Mouse (Mus musculus) limb, embryonic 10.5 days (tissue): ENCODE data around the gene Tab2. TPM values are rescaled to one million over a fixed set of nuclear protein-coding genes. Genes with fewer than 3 reads are reported as not detected.

Experiments
- DNase-seq: peaks from one replicate; pipeline ENCODE4 v3.0.0-alpha.2; 2017; ENCODE audit warnings: low spot score
- H3K27ac ChIP-seq: fragments of 300-500 bp; sonication (generic); 2 replicates; pipeline ENCODE4 v1.5.1; 2016; ENCODE audit warnings: mild to moderate bottlenecking
- H3K27me3 ChIP-seq: fragments of 300-500 bp; sonication (generic); 2 replicates; pipeline ENCODE4 v1.6.1; 2016; ENCODE audit warnings: low read depth, mild to moderate bottlenecking; ENCODE audit not compliant: poor library complexity, severe bottlenecking
- H3K36me3 ChIP-seq: fragments of 300-500 bp; sonication (generic); 2 replicates; pipeline ENCODE4 v1.6.1; 2016; ENCODE audit warnings: mild to moderate bottlenecking, moderate library complexity
- H3K4me1 ChIP-seq: fragments of 300-500 bp; sonication (generic); 2 replicates; pipeline ENCODE4 v1.6.1; 2016
- H3K4me3 ChIP-seq: fragments of 300-500 bp; sonication (generic); 2 replicates; pipeline ENCODE4 v1.5.1; 2016; ENCODE audit warnings: mild to moderate bottlenecking, moderate library complexity
- H3K9me3 ChIP-seq: fragments of 300-500 bp; sonication (generic); replicated peaks from 2 replicates; pipeline ENCODE4 v1.6.1; 2016; ENCODE audit warnings: mild to moderate bottlenecking
- WGBS: fragments of 180-500 bp; shearing (Covaris S2); methylation state at CpG from one replicate; pipeline ENCODE4 v1.1.7; 2016; 5-methylcytosine and 5-hydroxymethylcytosine counted together
- polyA plus RNA-seq: library from polyadenylated mRNA; unstranded; fragments of >200 nt; fragmentation: Nextera tagmentation; extraction: Ambion mirVana; gene quantifications from 2 replicates; pipeline ENCODE4 v1.2.1, GENCODE M21; 2016

Gene Tab2
- polyA plus RNA-seq, 1 experiment from 2014 or later, result 19.7 TPM

DNA sequence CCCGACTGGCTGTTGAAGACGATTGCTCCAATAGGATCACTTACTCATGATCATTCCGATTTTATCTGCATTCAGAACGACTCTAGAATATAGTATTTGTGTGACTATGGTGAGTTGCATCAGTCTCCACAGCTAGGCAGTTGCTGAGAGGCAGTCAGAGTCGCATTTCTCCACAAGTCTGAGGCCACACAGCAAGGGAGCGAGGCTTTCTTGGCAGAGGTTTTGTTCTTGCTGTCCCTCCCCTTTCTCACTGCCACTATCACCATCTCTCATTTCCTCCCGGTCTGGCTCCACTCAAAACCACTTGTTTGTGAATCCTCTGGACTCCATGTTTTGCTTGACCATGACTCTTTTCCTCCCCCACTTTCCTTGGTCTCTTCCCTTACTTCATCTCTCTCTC lies 81.8 kb downstream of the Tab2 start:
- H3K36me3 ChIP-seq, result no peaks in the 10 kb centered on the region
- H3K9me3 ChIP-seq, result no peaks in the 10 kb centered on the region
- peaks cover 8% of the 10 kb centered on the region; the same call in 1 of the 2 replicates for H3K4me1 ChIP-seq
- no peak overlapping the region for H3K4me3 ChIP-seq
- no peak overlapping the region for H3K27ac ChIP-seq
- H3K27me3 ChIP-seq, result peaks cover 9% of the 10 kb centered on the region
- no peak for DNase-seq
- 89% methylated on average over 7 of the region's 7 CpGs for WGBS

DNA sequence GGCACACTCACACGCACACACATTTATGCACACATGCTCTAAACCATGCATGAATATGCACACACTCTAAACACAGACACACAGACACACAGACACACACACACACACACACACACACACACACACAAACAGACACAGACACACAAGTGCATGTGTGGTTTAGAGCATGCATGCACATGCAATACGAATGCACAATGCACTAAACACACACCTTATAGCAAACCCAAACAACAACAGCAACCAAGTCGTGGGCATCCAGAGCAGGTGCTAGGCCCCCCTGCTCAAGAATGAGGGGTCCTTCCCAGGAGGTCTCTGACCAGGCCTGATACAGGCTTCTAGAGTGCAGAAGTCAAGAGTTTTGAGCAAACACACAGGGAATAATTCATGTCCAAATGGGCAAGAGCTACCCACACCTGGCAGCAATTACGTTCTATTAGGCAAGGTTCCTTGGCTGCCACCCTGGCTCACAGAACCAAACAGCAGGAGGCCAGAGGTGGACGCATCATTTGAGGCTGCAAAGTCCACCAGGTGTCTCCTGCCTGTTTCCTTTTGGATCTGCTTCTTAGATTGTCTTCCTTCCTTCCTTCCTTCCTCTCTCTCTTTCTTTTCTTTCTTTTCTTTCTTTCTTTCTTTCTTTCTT lies 84.5 kb downstream of the Tab2 start:
- H3K4me3 ChIP-seq, result no peak overlapping the region
- H3K9me3 ChIP-seq, result no peaks in the 10 kb centered on the region
- H3K4me1 ChIP-seq, result peaks cover 17% of the 10 kb centered on the region
- peaks cover 36% of the 10 kb centered on the region for H3K27me3 ChIP-seq
- DNase-seq, result peak; percentile 30
- no peaks in the 10 kb centered on the region for H3K36me3 ChIP-seq
- 85% methylated on average over 5 of the region's 5 CpGs for WGBS
- no peak overlapping the region for H3K27ac ChIP-seq

DNA sequence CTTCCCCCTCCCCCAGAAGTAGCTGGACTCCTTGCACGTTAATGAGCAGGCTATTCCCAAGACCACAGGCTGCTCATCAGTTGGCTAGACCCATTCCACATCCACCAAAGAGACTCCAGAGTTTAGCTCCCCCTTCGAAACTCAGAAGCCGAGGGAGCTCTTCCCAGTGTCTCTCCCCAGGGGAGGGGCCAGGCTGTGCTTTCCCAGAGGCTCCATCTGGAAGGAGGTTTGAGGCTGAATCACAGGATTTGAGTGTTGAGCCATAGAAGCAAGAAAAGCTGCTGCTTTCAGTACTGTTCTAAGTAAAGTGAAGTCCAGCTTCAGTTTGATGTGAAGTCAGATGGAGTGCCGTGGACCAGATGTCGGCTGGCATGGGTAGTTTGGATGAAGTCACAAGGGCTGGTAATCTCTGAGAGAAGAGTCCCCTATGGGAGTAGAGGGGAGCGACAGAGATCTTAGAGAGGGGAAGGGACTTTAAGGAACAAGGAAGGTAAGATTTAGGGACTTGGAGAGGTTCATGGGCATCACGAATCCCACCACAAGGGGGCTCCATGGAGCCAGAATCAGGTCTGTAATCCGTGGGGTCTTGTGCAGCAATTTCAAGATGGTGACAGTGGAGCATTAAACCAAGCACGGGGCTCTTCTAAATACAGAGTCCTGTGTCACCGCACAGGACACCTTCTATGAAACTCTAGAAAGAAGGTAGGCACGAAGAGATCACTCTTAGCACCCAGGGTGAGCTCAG lies 85.3 kb downstream of the Tab2 start:
- no peaks in the 10 kb centered on the region for H3K36me3 ChIP-seq
- no peaks in the 10 kb centered on the region for H3K9me3 ChIP-seq
- WGBS, result 73% methylated on average over 11 of the region's 11 CpGs
- no peak overlapping the region for H3K27ac ChIP-seq
- no peak overlapping the region for H3K4me3 ChIP-seq
- H3K4me1 ChIP-seq, result peaks cover 17% of the 10 kb centered on the region
- peak; percentile 53 for DNase-seq
- H3K27me3 ChIP-seq, result peaks cover 40% of the 10 kb centered on the region

DNA sequence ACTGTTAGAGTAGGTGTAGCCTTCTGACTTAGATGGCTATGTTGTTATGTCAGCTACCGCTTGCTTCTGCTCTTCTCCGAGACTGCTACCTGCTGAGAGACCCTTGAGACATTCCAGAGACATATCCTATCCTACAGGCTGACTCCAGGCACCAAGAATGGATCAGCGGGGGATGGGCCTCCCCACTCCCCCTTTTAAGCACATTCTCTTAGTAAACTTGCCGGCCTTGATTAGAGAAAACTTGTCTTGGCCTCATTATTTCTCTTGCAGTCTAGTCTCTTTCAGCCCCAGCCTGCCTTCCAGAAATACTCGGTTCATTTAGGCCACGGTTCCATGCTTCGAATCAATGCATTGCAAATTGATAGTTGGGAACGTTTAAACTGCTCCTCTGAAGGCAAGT lies 86.3 kb downstream of the Tab2 start:
- no peak for DNase-seq
- Histone ChIP-seq H3K27ac (no peak overlapping the region), H3K27me3 (peaks cover 40% of the 10 kb centered on the region), H3K4me1 (peaks cover 17% of the 10 kb centered on the region), H3K36me3 (no peaks in the 10 kb centered on the region), H3K9me3 (no peaks in the 10 kb centered on the region), H3K4me3 (no peak overlapping the region)
- WGBS, result 76% methylated on average over 8 of the region's 8 CpGs

DNA sequence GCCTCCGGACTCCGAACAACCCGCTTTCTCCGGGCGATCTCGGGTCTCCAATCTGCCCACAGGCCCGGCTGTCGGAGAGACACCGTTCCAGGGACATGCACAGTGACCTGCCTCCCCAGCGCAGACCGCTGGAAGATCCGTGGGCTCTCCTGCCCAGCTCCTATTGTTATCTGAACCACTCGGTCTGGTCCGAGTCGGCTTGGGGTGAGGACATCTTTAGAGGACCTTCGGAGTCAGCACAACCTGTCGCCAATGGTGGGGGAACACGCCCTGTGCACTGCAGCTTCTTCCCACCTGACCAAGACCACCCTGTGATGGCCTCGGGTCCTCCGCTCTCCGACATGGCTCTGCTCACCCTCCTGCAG lies 88.4 kb downstream of the Tab2 start:
- peaks cover 17% of the 10 kb centered on the region for H3K4me1 ChIP-seq
- no peaks in the 10 kb centered on the region for H3K36me3 ChIP-seq
- H3K27ac ChIP-seq, result 0 out of 2 replicates have a peak overlapping the region, but pooled peaks have one; percentile 46
- H3K4me3 ChIP-seq, result peak overlapping the region; percentile 51
- H3K27me3 ChIP-seq, result peaks cover 40% of the 10 kb centered on the region
- no peak for DNase-seq
- WGBS, result 22% methylated on average over 21 of the region's 21 CpGs
- H3K9me3 ChIP-seq, result no peaks in the 10 kb centered on the region

DNA sequence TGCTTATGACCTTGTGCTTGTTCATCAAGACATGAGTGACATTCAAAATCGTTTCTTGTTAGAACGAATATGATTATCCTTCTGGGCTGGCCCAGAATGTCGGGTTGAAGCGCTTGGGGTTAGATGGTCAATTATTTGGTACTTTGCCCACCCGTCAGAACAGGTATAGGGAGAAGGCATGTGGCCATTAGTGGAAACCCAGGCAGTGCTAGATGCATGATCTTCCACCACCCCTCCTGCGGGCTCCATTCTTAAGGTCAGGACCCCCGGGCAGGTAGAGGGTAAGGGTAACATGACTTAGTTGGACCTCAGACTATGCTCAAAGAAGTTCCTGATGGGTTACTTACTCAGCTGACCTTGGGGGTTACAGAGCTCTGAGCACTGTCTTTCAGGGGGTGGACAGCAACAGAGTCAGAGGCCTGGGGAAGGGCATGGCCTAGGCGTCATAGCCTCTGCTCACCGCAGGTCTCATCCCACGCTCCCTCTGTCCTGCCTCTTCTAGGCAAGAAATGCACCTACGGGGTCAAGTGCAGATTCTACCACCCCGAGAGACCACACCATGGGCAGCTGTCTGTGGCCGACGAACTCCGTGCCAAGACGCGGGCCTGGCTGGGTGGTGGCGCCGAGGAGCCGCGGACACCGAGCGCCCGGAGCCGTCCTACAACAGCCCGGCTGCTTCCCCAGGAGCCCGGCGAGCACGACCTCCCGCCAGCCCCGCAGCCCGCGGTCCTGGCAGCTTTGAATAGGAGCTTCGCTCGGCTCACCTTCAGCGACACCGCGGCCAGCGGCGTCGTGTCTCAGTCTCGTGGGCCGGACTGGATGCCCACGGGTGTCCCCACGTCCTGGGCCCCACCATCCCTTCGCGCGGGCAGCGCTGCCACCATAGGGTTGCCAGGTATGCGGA lies 89.0 kb downstream of the Tab2 start:
- peak; percentile 49 for DNase-seq
- 17% methylated on average over 50 of the region's 50 CpGs for WGBS
- 0 out of 2 replicates have a peak overlapping the region, but pooled peaks have one; percentile 46 for H3K27ac ChIP-seq

DNA sequence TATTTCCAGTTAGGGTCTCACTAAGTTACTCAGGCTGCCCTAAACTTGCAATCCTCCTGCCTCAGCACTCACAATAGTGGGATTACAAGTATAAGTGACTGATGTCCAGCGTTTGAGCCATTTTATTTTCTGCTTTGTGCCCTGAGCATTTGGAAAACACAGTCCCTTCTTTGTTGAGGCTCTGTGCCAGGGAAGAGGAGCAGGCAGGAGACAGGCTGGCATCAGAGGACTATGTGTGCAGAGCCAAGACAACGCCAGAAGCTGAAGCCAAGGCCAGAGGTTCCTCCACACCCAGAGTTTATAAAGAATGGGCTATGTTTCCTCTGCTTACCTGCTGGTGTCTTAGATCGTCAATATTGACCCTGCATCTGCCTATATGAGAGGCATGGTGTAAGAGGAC lies 91.2 kb downstream of the Tab2 start:
- no peak for DNase-seq
- Histone ChIP-seq H3K36me3 (no peaks in the 10 kb centered on the region), H3K27me3 (peaks cover 38% of the 10 kb centered on the region), H3K27ac (no peak overlapping the region), H3K9me3 (no peaks in the 10 kb centered on the region), H3K4me1 (peaks cover 9% of the 10 kb centered on the region), H3K4me3 (no peak overlapping the region)
- 86% methylated on average over 3 of the region's 3 CpGs for WGBS

More for the DNA sequence above, 89.0 kb downstream of the Tab2 start:
- Histone ChIP-seq H3K36me3 (no peaks in the 10 kb centered on the region), H3K4me3 (peak overlapping the region; percentile 51), H3K4me1 (peaks cover 17% of the 10 kb centered on the region), H3K9me3 (no peaks in the 10 kb centered on the region), H3K27me3 (peaks cover 40% of the 10 kb centered on the region)

DNA sequence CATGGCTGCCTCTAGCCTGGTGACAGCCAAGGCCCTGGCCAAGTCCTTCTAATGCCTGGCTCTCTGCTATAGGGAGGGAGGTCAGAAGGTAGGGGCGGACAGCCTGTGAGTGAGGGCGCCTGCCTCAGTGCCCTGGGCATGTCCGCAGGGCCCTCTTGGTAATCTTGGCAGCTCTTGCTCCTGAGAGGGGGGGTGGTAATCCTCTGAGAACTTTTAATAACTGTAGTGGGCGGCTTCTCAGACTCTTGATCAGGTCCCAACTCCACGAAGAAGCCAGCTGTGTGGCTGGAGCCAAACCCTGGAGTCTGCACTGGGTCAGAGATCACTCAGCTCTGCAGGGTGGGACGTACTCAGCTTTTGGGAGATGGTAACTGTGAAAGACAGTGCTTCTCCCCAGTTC lies 91.8 kb downstream of the Tab2 start:
- Histone ChIP-seq H3K27ac (no peak overlapping the region), H3K4me3 (no peak overlapping the region), H3K27me3 (peaks cover 32% of the 10 kb centered on the region), H3K4me1 (peaks cover 9% of the 10 kb centered on the region), H3K36me3 (no peaks in the 10 kb centered on the region), H3K9me3 (no peaks in the 10 kb centered on the region)
- DNase-seq, result no peak
- WGBS, result 82% methylated on average over 6 of the region's 6 CpGs

DNA sequence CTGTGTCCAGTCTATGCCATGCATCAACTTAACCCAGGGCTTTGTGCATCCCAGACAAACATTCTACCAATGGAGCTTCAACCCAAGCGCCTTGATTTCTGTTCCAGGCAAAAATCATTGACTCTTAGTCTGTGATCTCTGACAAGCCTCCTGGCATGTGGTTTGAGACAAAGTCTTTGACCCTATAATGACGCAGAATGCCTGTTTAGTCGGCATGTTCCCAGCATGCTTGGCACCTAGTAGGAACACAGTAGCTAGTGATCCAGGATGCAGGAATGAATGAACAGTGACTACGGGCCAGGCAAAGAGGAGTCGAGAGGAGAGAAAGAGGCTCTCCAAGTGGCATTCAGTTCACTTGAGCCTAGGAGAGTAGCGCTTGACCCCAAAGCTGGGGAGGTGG lies 92.6 kb downstream of the Tab2 start:
- Histone ChIP-seq H3K4me3 (no peak overlapping the region), H3K9me3 (no peaks in the 10 kb centered on the region), H3K27me3 (peaks cover 24% of the 10 kb centered on the region), H3K4me1 (peaks cover 9% of the 10 kb centered on the region), H3K27ac (no peak overlapping the region), H3K36me3 (no peaks in the 10 kb centered on the region)
- peak; percentile 14 for DNase-seq
- WGBS, result 98% methylated on average over 6 of the region's 6 CpGs

DNA sequence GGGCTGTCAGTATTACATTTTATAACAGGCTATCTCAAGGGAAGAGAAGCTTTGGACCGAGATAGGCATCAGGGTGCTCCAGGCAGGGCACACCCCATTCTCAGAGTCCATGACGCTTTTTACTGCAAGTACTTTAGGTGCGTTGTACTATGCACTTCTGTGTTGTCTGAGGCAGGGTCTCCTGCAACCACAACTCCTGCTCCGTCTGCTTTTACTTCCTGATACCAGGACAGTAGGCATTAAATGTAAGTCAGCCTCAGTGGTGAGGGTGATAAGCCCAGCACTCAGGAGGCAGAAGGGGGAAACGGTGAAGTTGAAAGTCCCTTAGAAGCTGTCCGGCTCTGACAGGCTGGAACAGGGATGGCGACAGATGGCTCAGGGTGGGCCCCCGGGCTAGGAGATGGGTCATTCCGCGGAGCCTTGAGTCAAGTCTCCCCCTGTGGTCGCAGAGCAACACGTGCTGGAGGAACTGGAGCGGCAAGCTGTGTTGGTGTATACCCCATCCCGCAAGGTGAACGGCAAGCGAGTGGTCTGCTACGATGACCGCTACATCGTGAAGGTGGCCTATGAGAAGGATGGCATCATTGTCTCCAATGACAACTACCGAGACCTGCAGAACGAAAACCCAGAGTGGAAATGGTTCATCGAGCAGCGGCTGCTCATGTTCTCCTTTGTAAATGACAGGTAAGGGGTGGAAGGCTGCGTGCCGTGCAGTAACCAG lies 93.9 kb downstream of the Tab2 start:
- 94% methylated on average over 25 of the region's 25 CpGs for WGBS
- peak; percentile 24 for DNase-seq
- H3K27me3 ChIP-seq, result peaks cover 11% of the 10 kb centered on the region
- no peak overlapping the region for H3K4me3 ChIP-seq
- H3K36me3 ChIP-seq, result no peaks in the 10 kb centered on the region
- H3K27ac ChIP-seq, result no peak overlapping the region
- H3K9me3 ChIP-seq, result no peaks in the 10 kb centered on the region
- H3K4me1 ChIP-seq, result peaks cover 5% of the 10 kb centered on the region

DNA sequence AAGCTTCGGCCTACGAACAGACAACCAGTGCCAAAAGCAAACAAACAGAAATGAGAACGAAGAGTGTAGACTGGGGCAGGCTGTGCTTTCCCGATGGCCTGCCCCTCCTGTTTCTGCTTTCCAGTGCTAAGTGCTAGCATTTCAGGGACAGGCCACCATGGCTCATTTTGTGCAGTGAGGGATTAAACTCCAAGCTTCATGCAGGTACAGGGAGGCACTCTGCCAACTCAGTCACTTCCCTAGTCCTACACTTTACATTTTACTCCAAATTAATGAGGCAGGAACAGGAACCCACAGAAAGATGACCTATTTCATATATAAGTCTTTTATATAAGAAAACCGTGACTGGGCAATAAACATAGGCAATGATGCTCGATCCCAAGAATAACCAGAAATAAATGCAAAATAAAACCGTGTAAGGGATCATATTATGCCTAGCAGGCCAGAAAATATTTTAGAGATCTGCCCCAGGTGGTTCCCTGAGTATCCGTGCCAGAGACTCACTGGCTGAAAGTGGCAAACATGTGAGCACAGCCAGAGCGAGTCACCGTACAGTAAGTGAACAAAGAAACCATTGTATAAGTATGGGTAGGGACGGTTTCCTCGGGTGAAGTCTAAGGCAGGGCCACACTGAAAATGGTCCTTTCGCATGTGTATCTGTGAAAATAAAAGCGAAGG lies 94.6 kb downstream of the Tab2 start:
- H3K27me3 ChIP-seq, result peaks cover 4% of the 10 kb centered on the region
- H3K27ac ChIP-seq, result no peak overlapping the region
- peak; percentile 14 for DNase-seq

DNA sequence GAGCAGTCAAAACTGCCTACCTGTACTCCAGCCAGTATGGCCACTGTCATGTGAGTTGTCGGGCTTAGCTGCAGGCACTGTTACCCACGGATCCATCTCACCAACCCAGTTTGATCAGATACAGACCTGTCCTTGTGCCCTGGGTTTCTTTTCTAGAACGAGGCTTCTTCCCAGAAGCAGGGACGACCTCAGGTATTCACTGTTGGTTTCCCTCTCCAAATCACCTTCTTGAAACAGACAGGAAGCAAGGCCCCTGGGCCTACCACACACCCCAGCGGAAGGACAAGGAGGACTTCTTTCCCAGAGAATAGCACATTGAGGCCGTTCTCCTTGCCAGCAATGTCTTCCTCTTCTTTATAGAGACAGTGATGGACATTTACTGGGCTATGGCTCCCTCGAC lies 95.5 kb downstream of the Tab2 start:
- no peak overlapping the region for H3K27ac ChIP-seq
- peak; percentile 17 for DNase-seq
- H3K36me3 ChIP-seq, result no peaks in the 10 kb centered on the region
- WGBS, result 93% methylated on average over 7 of the region's 7 CpGs
- no peaks in the 10 kb centered on the region for H3K27me3 ChIP-seq
- no peak overlapping the region for H3K4me3 ChIP-seq
- no peaks in the 10 kb centered on the region for H3K9me3 ChIP-seq
- H3K4me1 ChIP-seq, result peaks cover 3% of the 10 kb centered on the region; the same call in 1 of the 2 replicates

More for the DNA sequence above, 94.6 kb downstream of the Tab2 start:
- no peak overlapping the region for H3K4me3 ChIP-seq
- H3K36me3 ChIP-seq, result no peaks in the 10 kb centered on the region
- no peaks in the 10 kb centered on the region for H3K9me3 ChIP-seq
- H3K4me1 ChIP-seq, result peaks cover 3% of the 10 kb centered on the region; the same call in 1 of the 2 replicates
- WGBS, result 92% methylated on average over 14 of the region's 14 CpGs
